Mouse (Mus musculus): ENCODE measurements around the gene Emcn.

Gene Emcn

DNA sequence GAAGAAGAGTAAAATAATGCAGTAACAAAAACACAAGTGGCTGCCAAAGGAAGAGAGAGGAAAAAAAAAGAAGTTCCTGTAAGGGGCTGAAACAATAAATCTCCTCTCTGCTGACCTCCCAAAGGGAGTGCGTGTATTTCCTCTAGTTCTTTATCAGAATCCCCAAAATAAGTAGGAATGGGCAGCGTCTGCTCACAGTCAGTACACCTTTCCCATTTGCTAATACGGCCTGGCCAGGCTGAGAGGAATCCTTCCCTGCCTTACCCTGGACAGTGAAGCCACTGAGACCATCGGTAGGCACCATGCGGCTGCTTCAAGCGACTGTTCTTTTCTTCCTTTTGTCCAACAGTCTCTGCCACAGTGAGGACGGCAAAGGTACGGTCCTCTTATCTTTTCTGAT is at the start of gene Emcn:
Gene Emcn, plus strand, starts transcription at position 130 of the 400 bp plus-strand sequence.
- no peak for DNase-seq

DNA sequence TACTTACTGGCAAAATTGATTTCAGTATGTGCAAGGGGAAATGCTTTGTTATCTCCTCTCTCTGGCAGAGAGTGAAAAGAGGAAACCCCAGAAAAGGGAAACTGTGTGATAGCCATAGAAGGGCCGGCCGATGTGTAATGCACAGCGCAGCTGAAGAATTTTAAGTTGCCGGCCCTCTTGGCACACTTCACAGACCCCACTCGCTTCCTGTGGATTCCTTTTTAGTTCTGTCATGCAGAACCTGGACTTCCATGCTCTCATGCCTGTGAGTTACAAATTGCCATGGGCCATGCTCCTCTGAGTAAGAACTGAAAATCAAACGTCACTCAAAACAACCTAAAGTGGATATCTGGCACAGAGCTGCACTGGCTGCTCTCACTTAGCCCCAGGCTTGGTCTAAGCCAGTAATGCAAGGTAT is 47.7 kb upstream of the Emcn start:
- no peak for DNase-seq

DNA sequence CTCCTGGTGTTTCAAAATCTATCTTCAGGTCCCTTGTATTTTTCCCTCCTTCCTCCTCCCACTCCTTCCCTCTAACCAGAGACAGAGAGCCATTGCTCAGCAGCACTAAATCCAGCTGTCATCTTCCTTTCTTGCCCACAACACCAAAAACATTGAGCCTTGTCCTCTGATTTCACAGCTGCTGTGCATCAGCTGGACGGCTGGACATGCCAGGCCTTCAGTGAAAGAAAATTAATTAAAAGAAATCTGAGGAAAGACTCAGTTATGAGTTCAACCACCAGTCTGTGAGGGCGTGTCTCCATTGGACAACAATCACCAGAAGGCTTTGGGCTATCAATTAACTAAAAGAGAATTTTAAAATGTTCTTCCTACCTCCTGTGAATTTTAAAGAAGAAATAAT is 42.6 kb upstream of the Emcn start:
- DNase-seq, result no peak

DNA sequence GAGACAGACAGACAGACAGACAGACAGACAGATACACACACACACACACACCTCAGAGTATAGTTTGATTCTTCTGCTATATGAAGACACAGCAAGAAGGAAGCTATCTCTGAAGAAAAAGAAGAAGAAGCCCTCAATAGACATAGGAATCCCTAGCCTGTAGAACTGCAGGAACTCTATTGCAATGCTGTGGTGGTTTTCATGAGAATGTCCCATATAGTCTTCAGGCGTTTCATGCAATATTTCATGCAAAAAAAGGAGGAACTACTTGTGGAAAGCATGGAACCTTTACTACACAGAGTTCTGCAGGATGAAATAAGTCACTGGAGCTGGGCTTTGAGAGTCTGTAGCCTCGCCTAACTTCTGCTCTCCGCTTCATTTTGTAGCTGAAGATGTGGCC is 40.7 kb upstream of the Emcn start:
- DNase-seq, result no peak

DNA sequence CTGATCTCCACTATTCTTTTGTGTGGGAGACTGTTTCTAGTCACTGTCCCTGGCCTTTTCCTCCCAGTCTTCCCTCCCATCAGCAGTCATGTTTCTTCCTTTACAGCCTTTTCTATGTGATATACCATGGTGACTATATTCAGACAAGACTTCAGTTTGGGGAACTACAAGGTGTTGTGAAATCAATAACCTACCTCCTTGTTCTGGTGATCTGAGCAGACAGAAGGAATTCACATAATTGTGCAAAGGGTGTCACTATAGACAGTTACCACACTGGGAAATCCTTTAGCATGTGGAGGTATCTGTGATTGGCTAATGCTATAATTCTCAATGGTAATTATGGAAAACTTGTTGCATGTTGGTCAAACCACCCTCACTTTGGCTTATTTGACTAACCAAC is 39.7 kb upstream of the Emcn start:
- DNase-seq, result no peak

DNA sequence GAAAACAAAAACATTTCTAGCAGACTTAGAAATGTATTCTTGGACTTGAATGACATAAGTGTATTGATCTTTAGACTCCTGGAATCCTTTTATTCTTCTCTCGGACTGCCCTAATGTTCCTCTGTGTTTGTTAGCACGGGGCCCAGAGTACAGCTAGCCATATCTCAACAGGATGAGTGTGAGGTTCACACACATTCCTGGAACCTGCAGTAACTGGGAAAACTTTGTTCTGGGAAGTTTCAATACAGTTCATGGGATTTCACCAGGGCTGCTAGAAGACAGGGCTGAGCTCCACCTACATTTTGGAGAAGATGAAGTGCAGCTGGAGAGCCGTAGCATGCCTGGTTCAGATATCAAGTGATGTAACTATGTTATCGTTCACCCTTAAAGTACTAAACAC is 38.1 kb upstream of the Emcn start:
- DNase-seq, result no peak

DNA sequence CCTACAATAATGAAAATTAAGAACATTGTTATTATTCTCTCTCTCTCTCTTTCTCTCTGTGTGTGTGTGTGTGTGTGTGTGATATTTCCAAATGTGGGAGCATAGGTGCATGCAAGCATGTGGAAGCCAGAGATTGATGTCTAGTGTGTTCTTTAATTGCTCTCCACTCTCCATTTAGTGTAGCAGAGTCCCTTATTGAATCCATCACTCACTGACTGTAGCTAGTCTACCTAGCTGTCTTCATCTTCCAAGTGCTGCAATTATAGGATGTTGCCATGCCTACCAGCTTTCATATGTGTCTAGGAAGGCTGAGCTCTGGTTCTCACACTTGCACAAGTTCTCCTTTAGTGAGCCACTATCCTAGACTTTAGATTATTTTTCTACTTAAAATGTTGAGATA is 30.9 kb upstream of the Emcn start:
- no peak for DNase-seq

DNA sequence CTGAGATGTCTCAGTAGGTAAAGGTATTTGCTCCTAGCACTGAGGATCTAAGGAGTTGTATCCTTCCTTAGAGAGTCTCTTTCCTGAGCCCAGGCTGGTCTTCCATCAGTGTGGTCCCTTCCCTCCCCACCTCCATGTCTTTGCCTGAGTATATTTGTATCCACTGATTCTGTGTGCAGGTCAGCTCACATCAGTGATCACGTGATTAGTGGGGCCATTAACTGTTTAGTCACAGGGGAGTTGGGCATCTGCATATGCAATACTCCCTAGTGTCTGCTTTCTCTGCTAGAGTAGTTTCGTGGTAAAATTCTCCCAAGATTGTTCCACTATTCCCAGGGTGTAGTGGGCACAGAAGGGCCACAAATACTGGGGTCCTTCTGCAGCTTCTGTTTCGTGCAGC is 28.3 kb upstream of the Emcn start:
- no peak for DNase-seq

DNA sequence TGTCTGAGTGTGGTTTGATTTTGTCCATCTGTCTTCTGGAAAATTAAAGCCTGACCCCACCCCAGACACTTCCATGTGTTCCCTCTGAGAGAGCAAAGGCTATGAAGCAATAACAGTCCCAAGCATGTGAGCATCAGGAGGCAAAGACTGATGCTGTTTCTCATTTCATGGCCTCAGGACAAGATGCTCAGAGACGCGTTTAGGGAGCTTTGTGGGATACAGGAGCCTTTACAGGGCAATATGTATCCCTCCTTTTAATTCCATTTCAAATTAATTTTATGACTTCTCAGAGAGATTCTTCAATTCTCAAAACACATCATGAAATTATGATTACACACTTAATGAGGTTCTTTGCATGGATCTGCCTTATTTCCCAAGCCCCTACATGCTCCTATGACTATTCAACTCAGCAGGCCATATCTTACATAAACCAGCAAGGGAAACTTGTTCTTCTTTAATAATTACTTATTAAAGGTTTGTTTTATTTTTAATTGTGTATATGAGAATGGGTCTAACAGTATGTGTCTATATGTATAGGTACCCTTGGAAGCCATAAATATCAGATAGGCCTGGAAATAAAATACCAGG is 27.0 kb upstream of the Emcn start:
- DNase-seq, result no peak

DNA sequence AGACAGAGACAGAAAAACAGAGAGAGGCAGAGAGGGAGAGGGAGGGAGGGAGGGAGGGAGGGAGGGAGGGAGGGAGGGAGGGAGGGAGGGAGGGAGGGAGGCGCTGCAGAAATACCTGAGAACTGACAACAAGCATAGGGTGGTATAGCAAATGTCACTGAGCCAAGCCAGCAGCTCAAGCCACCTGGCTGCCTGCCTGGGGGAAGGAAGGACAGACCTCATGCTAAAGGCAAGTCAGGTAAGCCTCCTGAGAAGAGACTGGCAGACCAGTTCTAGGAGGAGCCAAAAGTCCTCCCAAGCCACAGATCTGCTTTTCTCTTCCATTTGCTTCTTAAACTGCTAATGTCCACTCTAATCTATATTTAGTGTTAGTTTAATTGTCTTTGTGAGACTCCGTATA is 22.5 kb upstream of the Emcn start:
- DNase-seq, result peak; percentile 46 to 66

DNA sequence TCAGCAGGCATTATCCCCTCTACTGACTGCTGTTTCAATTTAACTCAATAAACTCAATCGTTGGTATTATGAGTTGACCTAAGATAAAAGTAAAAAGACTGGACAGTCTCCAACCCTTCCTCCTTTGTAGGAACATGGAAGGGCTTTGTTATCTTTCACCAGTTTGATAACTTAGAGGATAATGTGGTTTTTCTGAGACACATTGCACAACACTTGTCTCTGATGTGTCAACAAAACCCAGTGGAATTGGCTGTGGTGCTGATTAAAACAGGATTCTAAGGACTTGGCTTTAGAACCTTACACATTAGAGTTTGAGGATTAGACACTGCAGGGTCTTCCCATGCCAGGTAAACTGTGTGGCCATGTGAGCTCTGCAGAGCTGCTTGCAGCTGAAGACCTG is 20.9 kb upstream of the Emcn start:
- no peak for DNase-seq

DNA sequence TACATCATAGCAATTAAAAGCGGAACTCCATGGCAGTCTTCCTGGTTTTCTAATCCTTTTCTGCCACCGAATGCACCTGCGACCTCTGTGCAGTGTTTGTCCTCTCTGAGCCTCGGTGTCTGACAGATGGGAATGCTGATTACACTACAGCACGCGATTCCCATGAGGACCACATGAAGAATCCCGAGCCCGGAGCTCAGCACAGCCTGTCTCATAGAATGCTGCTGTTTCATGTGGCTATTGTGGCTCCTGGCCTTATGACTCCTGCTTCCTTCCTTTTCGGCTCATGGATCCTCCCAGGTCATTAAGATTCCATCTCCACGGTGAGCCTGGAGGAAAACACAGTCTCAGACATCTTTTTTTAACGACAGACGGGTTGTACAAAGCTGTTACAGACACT is 18.6 kb upstream of the Emcn start:
- DNase-seq, result peak; percentile 42 to 51

DNA sequence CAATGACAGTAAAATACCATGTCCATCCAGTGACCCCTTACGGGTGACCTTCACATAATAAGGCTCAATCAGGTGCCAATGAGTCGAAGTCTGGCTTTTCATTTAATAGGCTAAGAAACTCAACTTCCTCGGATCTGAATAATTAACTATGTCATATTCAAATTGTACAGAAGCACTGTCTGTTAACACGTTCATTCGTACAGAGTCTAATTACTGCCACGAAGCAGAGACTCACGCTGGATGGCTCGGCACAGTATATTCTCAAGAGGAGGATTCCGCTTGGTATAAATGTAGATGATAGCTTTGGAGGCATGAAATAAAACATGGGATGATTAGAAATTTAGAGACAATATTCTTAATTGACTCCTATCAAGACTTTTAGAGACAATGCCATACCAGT is 11.0 kb upstream of the Emcn start:
- DNase-seq, result no peak

DNA sequence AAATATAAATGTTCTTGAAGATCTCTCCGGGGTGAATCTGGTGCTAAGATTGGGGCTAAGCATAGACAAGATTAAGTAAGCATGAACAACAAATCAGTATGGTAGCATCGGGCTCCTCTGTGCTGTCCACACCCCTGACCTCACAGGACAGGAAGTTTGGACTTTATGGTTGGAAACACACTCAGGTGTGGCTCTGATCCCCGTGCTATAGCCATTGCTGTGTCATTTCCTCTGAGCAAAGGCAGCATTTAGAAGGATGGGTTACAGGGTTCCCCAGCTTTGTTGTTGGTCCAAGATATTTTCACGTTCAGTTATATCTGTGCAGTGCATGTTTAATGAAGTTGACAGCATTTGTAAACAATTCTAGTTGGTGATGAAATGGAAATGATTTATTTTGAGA is 9.9 kb upstream of the Emcn start:
- DNase-seq, result no peak

DNA sequence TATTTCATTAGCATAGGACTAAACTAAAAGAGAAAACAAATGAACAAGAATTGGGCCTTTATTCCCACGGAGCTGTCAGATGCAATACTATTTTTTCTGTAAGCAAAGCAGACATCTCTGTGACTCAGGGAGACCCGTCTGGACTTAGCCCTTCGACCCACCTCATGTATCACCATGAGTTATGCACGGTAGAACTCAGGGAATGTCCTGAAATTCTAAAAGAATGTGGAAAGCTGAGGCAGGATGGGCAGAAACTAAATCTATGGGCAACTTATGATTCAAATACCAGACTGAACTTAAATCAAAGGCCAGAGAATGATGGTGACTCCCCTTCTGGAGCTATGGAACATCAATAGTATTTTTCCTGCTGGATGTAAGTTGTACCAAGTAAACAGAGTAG is 8.3 kb upstream of the Emcn start:
- DNase-seq, result no peak

DNA sequence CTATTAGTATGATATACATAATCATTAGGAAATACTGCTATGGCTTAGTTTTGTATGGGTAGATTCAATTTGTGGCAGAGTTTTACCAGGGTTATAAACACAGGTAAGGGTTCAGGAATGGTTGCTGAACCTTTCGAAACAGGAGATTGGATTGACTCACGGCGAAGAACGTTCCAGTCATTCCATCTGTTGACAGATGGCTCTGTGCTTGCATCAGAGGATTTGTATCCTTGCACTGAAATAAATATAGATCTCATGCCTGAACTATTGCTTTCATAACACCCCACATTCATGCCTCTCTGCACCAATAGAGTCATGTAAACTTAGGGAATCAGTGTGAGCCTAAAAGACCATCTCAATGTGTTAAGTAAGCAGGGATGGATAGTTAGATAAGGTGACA is 4.9 kb upstream of the Emcn start:
- DNase-seq, result no peak

DNA sequence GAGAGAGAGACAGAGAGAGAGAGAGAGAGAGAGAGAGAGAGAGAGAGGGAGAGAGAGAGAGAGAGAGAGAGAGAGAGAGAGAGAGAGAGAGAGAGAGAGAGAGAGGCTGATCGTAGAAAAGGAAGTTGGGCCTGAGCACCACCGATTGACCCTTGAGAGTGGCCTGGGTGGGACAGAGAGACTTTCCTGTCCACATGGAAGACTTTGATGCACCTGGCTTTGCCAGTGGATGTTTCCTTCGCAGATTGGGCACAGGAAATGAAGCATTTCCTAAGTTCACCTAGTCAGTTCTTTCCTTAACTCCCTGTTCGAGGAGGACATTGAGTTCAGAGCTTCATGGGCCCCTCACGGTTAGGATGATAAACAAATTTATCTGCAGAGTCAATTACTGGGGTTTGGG is 2.6 kb downstream of the Emcn start:
- DNase-seq, result no peak

DNA sequence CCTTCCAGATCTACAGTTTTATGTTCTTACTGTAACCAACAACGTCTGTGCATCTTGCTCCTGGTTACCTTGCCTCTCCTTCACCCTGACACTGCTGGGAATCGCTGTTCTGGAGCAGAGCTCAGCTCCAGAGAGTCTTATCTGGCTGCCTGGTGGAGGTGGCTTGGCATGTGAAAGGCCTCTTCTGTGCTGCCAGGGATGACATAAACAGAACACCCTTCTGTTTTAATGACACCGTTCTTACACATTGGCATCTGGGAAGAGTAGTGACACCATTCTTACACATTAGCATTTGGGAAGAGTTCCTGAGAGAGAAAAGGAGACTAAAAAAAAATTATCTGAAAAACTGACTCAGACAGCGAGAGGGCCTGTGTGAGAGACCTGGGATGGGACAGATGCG is 11.0 kb downstream of the Emcn start:
- DNase-seq, result no peak

DNA sequence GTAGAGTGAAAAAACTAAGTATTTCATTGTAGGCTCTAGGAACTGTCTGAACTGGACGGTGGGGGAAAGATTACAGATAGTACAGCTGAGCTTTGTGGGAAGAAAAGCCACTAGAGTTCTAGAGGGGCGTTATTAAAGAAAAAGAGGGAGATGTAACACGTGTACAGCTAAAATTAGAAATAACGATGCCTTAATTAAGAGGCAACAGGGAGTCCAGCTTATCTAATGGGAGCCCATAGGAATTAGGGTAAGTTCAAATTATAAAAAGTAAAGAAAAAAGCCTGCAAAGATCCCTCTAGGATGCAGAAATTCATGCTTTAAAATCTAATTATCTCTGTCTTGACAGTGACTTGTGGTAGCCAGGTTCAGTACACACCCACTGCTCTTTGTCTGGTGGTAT is 15.8 kb downstream of the Emcn start:
- no peak for DNase-seq

DNA sequence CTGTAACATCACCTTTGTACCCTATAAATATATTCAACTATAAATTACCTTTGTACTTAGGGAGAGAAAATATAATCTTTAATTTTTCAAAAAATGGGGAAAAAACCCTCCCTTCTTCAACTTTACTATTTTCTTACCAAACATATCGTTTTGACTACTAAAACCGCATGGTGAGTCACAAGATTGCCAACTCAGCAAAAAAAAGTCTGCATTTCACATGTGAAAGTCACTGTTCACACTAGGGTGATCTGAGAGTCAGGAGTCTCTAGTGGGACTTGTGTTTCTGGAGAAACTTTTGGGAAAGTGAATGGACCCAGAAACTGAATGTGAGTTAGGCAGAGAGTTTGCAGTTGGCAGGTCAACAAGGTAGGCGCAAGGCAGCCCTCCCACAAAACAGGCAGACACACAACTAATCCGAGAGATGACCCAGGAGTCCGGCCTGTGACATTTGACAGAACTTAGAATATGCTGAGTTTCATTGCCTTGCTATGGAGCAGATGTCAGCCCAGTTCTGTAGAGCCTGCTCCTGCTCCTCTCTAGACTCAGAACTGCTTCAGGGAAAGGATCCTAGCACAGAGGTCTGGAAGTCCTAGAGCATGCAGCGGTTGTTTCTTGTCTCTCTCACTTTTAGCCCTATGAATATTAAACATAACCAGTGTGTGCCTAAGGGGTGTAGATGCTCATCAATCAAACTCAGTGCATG is 26.4 kb downstream of the Emcn start:
- peak in 1 of 2 experiments; percentile 11 for DNase-seq

DNA sequence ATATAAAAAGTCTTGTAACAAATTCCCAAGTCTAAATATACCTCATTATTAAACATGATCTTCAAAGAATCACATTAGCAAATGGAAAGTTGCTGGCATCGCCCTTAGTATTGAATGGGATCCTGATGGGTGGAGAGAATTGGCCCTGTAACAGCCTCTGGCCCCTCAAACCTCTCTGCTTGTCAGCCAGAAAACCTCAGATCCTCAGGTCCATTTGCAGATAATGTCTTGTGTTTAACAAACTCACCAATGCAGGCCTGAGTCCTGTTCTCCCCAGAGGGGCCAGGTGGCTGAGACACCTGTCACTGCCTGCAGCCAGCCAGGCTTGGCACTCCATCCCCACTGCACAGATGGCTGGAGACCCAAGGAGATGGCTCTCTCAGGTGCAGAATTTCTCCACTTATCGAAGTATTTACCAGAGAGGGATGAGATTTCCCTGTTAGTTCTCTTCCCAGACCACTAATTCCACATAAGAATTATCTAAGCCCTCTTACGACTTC is 27.0 kb downstream of the Emcn start:
- DNase-seq, result peak; percentile 95 to 98

DNA sequence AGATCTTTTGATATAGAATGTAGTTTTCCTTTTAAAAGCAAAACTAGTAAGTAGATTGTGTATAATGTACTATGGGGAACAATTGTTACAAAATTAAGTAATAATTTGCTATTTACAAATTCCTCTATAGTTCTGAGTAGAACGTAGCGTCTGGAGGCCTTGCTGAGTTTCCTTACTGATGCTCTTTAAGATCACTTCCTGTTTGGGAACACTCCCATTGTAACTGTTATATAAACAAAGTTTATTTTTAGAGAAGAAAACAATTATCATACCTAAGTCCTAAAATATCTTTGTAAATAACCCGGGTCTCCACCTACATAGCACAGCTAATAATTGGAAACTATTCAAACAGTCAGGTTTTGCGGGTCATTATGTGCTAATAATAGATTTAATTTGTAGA is 32.0 kb downstream of the Emcn start:
- DNase-seq, result no peak

DNA sequence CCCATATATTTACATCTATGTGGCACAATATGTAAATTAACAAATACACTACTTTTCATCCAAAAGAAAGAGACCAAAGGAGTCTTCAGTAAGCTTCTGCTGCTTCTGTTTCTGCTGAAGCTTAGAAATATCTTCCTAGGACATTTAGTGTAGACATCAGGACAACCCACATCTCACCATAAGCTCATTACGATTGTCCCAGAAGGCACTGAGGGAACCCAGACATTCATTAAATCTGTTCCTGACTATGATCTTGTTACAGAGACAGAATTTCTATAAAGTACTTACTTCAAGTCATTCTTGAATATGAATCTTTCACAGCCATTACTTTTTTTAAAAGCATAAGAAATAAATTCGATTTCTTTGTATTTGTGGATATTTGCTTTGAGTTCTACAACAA is 41.4 kb downstream of the Emcn start:
- no peak for DNase-seq

DNA sequence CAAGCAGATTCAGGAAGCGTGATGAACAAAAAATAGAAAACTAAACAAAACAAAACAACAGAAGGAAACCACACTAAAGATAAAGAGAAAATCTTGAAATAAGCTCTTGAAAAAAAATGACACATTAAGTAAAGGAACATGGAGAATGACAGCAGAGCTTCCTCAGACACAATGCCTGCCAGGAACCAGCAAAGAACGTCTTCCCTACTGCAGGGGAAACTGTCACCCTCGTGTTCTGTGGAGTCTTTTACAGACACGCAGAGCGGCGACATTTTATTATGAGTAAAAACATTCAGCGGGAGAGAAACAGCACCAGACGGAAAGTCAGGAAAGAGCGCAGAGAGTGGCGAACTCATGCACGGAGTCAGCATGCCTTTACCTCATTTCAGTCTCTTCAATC is 54.7 kb downstream of the Emcn start:
- DNase-seq, result no peak
